Mouse (Mus musculus) embryonic facial prominence, embryonic 14.5 days (tissue): ENCODE data around the gene Zc2hc1c. TPM values are rescaled to one million over a fixed set of nuclear protein-coding genes. Genes with fewer than 3 reads are reported as not detected.

Source experiments
- ATAC-seq: fragments of 200-750 bp; cut with Nextera tagmentation; 2 replicates; pipeline ENCODE4 v1.8.0; 2017; ENCODE audit warnings: low read depth, moderate number of reproducible peaks, moderate TSS enrichment
- DNase-seq: peaks from one replicate; pipeline ENCODE4 v3.0.0-alpha.2; 2015; ENCODE audit warnings: low spot score
- H3K27ac ChIP-seq: fragments of 300-500 bp; sonication (generic); replicated peaks from 2 replicates; pipeline ENCODE4 v1.5.1; 2014; ENCODE audit warnings: low read depth, mild to moderate bottlenecking, low read length, moderate library complexity
- H3K27me3 ChIP-seq: fragments of 300-500 bp; sonication (generic); replicated peaks from 2 replicates; pipeline ENCODE4 v1.6.1; 2014; ENCODE audit warnings: low read length; ENCODE audit not compliant: control insufficient read depth, insufficient read depth
- H3K36me3 ChIP-seq: fragments of 300-500 bp; sonication (generic); 2 replicates; pipeline ENCODE4 v1.6.1; 2014; ENCODE audit warnings: low read length, mixed read lengths; ENCODE audit not compliant: control insufficient read depth, insufficient read depth
- H3K4me1 ChIP-seq: fragments of 300-500 bp; sonication (generic); 2 replicates; pipeline ENCODE4 v1.6.1; 2014; ENCODE audit warnings: antibody characterized with exemption, low read length; ENCODE audit not compliant: control insufficient read depth, insufficient read depth
- H3K4me2 ChIP-seq: fragments of 300-500 bp; sonication (generic); 2 replicates; pipeline ENCODE4 v1.6.1; 2014; ENCODE audit warnings: low read depth, mild to moderate bottlenecking, low read length, moderate library complexity, mixed read lengths
- H3K4me3 ChIP-seq: fragments of 300-500 bp; sonication (generic); 2 replicates; pipeline ENCODE4 v1.5.1; 2014; ENCODE audit warnings: low read depth, mild to moderate bottlenecking, low read length
- H3K9ac ChIP-seq: fragments of 300-500 bp; sonication (generic); 2 replicates; pipeline ENCODE4 v1.6.1; 2014; ENCODE audit warnings: low read depth, mild to moderate bottlenecking, low read length, moderate library complexity, mixed read lengths
- H3K9me3 ChIP-seq: fragments of 300-500 bp; sonication (generic); 2 replicates; pipeline ENCODE4 v1.6.1; 2016; ENCODE audit warnings: low read length; ENCODE audit not compliant: control insufficient read depth
- WGBS: fragments of 180-500 bp; shearing (Covaris S2); extraction: QIAGEN DNeasy Blood & Tissue Kit; methylation state at CpG from one replicate; pipeline ENCODE4 v1.1.7; 2014; 5-methylcytosine and 5-hydroxymethylcytosine counted together
- microRNA-seq: library from miRNA; unstranded; fragments of <30 nt; microRNA quantifications from one replicate; pipeline ENCODE4, GENCODE M21; 2016; ENCODE audit warnings: borderline number of aligned reads
- polyA plus RNA-seq: library from polyadenylated mRNA; unstranded; fragments of >200 nt; fragmentation: Nextera tagmentation; extraction: Ambion mirVana; gene quantifications from 2 replicates; pipeline ENCODE4 v1.2.1, GENCODE M21; 2014

The Zc2hc1c gene
- polyA plus RNA-seq, 1 experiment from 2014 or later, result 1.8 TPM

- H3K9ac ChIP-seq, result no peak overlapping the region
- H3K9me3 ChIP-seq, result no peaks in the 10 kb centered on the region
- H3K4me2 ChIP-seq, result no peak overlapping the region
- peaks cover 39% of the 10 kb centered on the region for H3K36me3 ChIP-seq
- H3K4me3 ChIP-seq, result no peak overlapping the region
- ATAC-seq (peak; percentile 55; the same call in 1 of the 2 replicates), DNase-seq (peak; percentile 88)
- no peak overlapping the region for H3K27ac ChIP-seq
- no peaks in the 10 kb centered on the region for H3K27me3 ChIP-seq
- H3K4me1 ChIP-seq, result no peaks in the 10 kb centered on the region
- WGBS, result 51% methylated on average over 3 of the region's 3 CpGs
These were observed 58.0 kb downstream of the Zc2hc1c start for GRCm38 (mm10) chr12:85346374-85346773.

GRCm38 (mm10) chr12:85347196-85347595 is 58.8 kb downstream of the Zc2hc1c start:
- WGBS, result 77% methylated on average over 3 of the region's 3 CpGs
- H3K4me1 ChIP-seq, result no peaks in the 10 kb centered on the region
- H3K36me3 ChIP-seq, result peaks cover 32% of the 10 kb centered on the region
- H3K4me2 ChIP-seq, result no peak overlapping the region
- H3K9me3 ChIP-seq, result no peaks in the 10 kb centered on the region
- no peak for ATAC-seq
- H3K27me3 ChIP-seq, result no peaks in the 10 kb centered on the region
- no peak overlapping the region for H3K4me3 ChIP-seq
- DNase-seq, result no peak
- 0 out of 2 replicates have a peak overlapping the region, but pooled peaks have one; percentile 10 for H3K27ac ChIP-seq
- no peak overlapping the region for H3K9ac ChIP-seq

DNA sequence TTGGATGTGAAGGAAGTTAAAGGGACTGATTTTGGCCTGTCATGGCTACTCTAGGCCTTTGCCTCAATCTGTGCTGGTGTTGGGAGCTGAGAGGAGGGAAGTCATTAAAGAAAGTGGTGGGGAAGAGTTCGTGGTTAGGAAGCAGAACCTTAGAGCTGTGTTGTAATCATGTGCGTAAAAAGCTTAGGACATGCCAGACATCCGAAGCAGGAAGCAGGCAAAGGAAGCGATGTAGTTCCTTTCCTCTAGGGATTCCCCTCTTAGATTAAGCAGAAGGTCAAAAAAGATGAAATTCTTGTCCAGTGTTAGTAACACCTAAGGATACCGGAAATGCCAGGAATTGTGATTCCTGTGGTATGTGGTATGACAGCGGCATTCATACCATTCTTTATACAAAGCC is 59.9 kb downstream of the Zc2hc1c start:
- no peak overlapping the region for H3K9ac ChIP-seq
- H3K27me3 ChIP-seq, result no peaks in the 10 kb centered on the region
- H3K4me1 ChIP-seq, result no peaks in the 10 kb centered on the region
- no peak overlapping the region for H3K4me2 ChIP-seq
- no peak overlapping the region for H3K4me3 ChIP-seq
- WGBS, result 78% methylated on average over 6 of the region's 6 CpGs
- DNase-seq (peak; percentile 19), ATAC-seq (no peak)
- peaks cover 36% of the 10 kb centered on the region for H3K36me3 ChIP-seq
- no peaks in the 10 kb centered on the region for H3K9me3 ChIP-seq
- no peak overlapping the region; the same call in 1 of the 2 replicates for H3K27ac ChIP-seq

Small RNA genes lying within 50 kb of the gene (microRNA-seq; reads per million reads assigned to microRNA genes)
- gene Mir6938, result not detected

Other genes with a start within 250 kb of the Zc2hc1c start
- 2.9 and 3.9 TPM in 2 replicates for gene Prox2, start 177.8 kb upstream of the Zc2hc1c start, polyA plus RNA-seq
- gene Dlst, start 177.8 kb upstream of the Zc2hc1c start, polyA plus RNA-seq, result 110 and 112 TPM in 2 replicates
- 1.5 and 1.8 TPM in 2 replicates for gene Rps6kl1, start 137.3 kb upstream of the Zc2hc1c start, polyA plus RNA-seq
- 18.0 and 20.2 TPM in 2 replicates for gene Pgf, start 110.8 kb upstream of the Zc2hc1c start, polyA plus RNA-seq
- gene Eif2b2, start 69.1 kb upstream of the Zc2hc1c start, polyA plus RNA-seq, result 74.5 and 91.6 TPM in 2 replicates
- 8.3 and 9.0 TPM in 2 replicates for gene Mlh3, start 18.0 kb upstream of the Zc2hc1c start, polyA plus RNA-seq
- 39.8 and 49.1 TPM in 2 replicates for gene Acyp1, start 153 bp upstream of the Zc2hc1c start, polyA plus RNA-seq
- 19.4 and 21.2 TPM in 2 replicates for gene Nek9, start 50.8 kb downstream of the Zc2hc1c start, polyA plus RNA-seq
- gene Tmed10, start 86.3 kb downstream of the Zc2hc1c start, polyA plus RNA-seq, result 358 and 372 TPM in 2 replicates
- 11.2 and 12.6 TPM in 2 replicates for gene Fos, start 185.3 kb downstream of the Zc2hc1c start, polyA plus RNA-seq